Mouse (Mus musculus) layer of hippocampus, postnatal 25 days (tissue): ENCODE measurements around the gene Esrrg. TPM values are rescaled to one million over a fixed set of nuclear protein-coding genes. Genes with fewer than 3 reads are reported as not detected.

Source experiments
- DNase-seq, 2 experiments: peaks; one replicate each; pipeline ENCODE4 v3.0.0; 2022; ENCODE audit warnings: mixed read lengths in 2 of 2, low spot score in 1 of 2; ENCODE audit errors: extremely low spot score in 1 of 2
- total RNA-seq, 2 experiments: library from RNA; stranded (reverse); gene quantifications; 2 replicates each; pipeline ENCODE4 v1.2.3; 2021

Gene Esrrg
- total RNA-seq, 2 experiments from 2014 or later, result 12.0 to 12.6 TPM

GRCm38 (mm10) chr1:188035957-188036356 lies 427.4 kb downstream of the Esrrg start:
- DNase-seq, result no peak

GRCm38 (mm10) chr1:188046691-188047121 lies 438.1 kb downstream of the Esrrg start:
- DNase-seq, result peak in 1 of 2 experiments; percentile 3

- no peak for DNase-seq
These were observed 438.6 kb downstream of the Esrrg start for GRCm38 (mm10) chr1:188047148-188047547.

- no peak for DNase-seq
These were observed 447.3 kb downstream of the Esrrg start for GRCm38 (mm10) chr1:188055888-188056287.

- DNase-seq, result no peak
These were observed 449.3 kb downstream of the Esrrg start for GRCm38 (mm10) chr1:188057892-188058291.

- no peak for DNase-seq
These were observed 450.4 kb downstream of the Esrrg start for GRCm38 (mm10) chr1:188059006-188059405.

- no peak for DNase-seq
These were observed 451.9 kb downstream of the Esrrg start for GRCm38 (mm10) chr1:188060493-188060892.

GRCm38 (mm10) chr1:188068833-188069232 lies 460.2 kb downstream of the Esrrg start:
- DNase-seq, result no peak

- no peak for DNase-seq
These were observed 461.3 kb downstream of the Esrrg start for GRCm38 (mm10) chr1:188069849-188070248.

GRCm38 (mm10) chr1:188077561-188078195 lies 469.1 kb downstream of the Esrrg start:
- DNase-seq, result no peak

GRCm38 (mm10) chr1:188080261-188080875 lies 471.8 kb downstream of the Esrrg start:
- no peak for DNase-seq

GRCm38 (mm10) chr1:188082665-188083640 lies 474.4 kb downstream of the Esrrg start:
- no peak for DNase-seq

- no peak for DNase-seq
These were observed 476.7 kb downstream of the Esrrg start for GRCm38 (mm10) chr1:188085116-188085879.

- no peak for DNase-seq
These were observed 485.1 kb downstream of the Esrrg start for GRCm38 (mm10) chr1:188093724-188094123.

GRCm38 (mm10) chr1:188101832-188102231 lies 493.2 kb downstream of the Esrrg start:
- no peak for DNase-seq

- no peak for DNase-seq
These were observed 494.6 kb downstream of the Esrrg start for GRCm38 (mm10) chr1:188103179-188103578.

- DNase-seq, result no peak
These were observed 496.9 kb downstream of the Esrrg start for GRCm38 (mm10) chr1:188105516-188105915.

GRCm38 (mm10) chr1:188107946-188108345 lies 499.4 kb downstream of the Esrrg start:
- no peak for DNase-seq

- DNase-seq, result no peak
These were observed 503.0 kb downstream of the Esrrg start for GRCm38 (mm10) chr1:188111552-188111951.

GRCm38 (mm10) chr1:188113240-188113639 lies 504.6 kb downstream of the Esrrg start:
- no peak for DNase-seq
